Mouse (Mus musculus) 3T3-L1 (cell line): ENCODE measurements around the gene Taf1b.

Source experiments
- DNase-seq: peaks from one replicate; pipeline ENCODE4 v3.0.0-alpha.2; 2015; ENCODE audit warnings: low read depth, low spot score

Gene Taf1b

GRCm38 (mm10) chr12:24548885-24549284 lies 50.7 kb downstream of the Taf1b start:
- no peak for DNase-seq

- no peak for DNase-seq
Observed at GRCm38 (mm10) chr12:24552531-24552930, 54.4 kb downstream of the Taf1b start.

- DNase-seq = no peak
Observed at GRCm38 (mm10) chr12:24555976-24556375, 57.8 kb downstream of the Taf1b start.

GRCm38 (mm10) chr12:24563395-24563960 lies 65.3 kb downstream of the Taf1b start:
- DNase-seq = no peak

- peak; percentile 72 for DNase-seq
Observed at GRCm38 (mm10) chr12:24565311-24565710, 67.2 kb downstream of the Taf1b start.

- DNase-seq = no peak
Observed at GRCm38 (mm10) chr12:24567606-24568005, 69.4 kb downstream of the Taf1b start.

- DNase-seq = peak; percentile 85
Observed at GRCm38 (mm10) chr12:24571523-24572392, 73.6 kb downstream of the Taf1b start, which contains the start of gene Grhl1. Gene Grhl1 (plus strand): TSS chr12:24572283.

GRCm38 (mm10) chr12:24572421-24573274 lies 74.5 kb downstream of the Taf1b start:
- DNase-seq = no peak

GRCm38 (mm10) chr12:24573275-24573580 lies 75.1 kb downstream of the Taf1b start:
- DNase-seq = no peak

- DNase-seq = no peak
Observed at GRCm38 (mm10) chr12:24574870-24575269, 76.7 kb downstream of the Taf1b start.

GRCm38 (mm10) chr12:24580452-24580851 lies 82.3 kb downstream of the Taf1b start:
- DNase-seq = no peak

- DNase-seq = no peak
Observed at GRCm38 (mm10) chr12:24580996-24581683, 83.0 kb downstream of the Taf1b start.

- no peak for DNase-seq
Observed at GRCm38 (mm10) chr12:24583653-24584052, 85.5 kb downstream of the Taf1b start.

GRCm38 (mm10) chr12:24584835-24585234 lies 86.7 kb downstream of the Taf1b start:
- DNase-seq = no peak

GRCm38 (mm10) chr12:24586193-24586592 lies 88.0 kb downstream of the Taf1b start:
- no peak for DNase-seq

- DNase-seq = no peak
Observed at GRCm38 (mm10) chr12:24590371-24590770, 92.2 kb downstream of the Taf1b start.

- DNase-seq = no peak
Observed at GRCm38 (mm10) chr12:24592055-24592454, 93.9 kb downstream of the Taf1b start.

- DNase-seq = peak; percentile 75
Observed at GRCm38 (mm10) chr12:24592956-24593672, 95.0 kb downstream of the Taf1b start.

- no peak for DNase-seq
Observed at GRCm38 (mm10) chr12:24597376-24597775, 99.2 kb downstream of the Taf1b start.

GRCm38 (mm10) chr12:24599366-24599895 lies 101.3 kb downstream of the Taf1b start:
- peak; percentile 13 for DNase-seq

GRCm38 (mm10) chr12:24600074-24600473 lies 101.9 kb downstream of the Taf1b start:
- no peak for DNase-seq
